Mouse (Mus musculus) T-helper 2 cell (primary cell): Measurements from ENCODE around the gene Hecw1.
"Not testable (repeated sequence)": the region's sequence is repeated elsewhere in the genome, so short reads cannot be mapped to it uniquely, and the experiment has no call there.

Experiments used
- in situ Hi-C: fragments of 300-600 bp; cut with MboI, MseI; formaldehyde crosslinking; loops from one replicate; pipeline ENCODE4 v1.15.1; 2025; ENCODE audit warnings: high pct_unique_total_duplicates

Gene Hecw1

DNA sequence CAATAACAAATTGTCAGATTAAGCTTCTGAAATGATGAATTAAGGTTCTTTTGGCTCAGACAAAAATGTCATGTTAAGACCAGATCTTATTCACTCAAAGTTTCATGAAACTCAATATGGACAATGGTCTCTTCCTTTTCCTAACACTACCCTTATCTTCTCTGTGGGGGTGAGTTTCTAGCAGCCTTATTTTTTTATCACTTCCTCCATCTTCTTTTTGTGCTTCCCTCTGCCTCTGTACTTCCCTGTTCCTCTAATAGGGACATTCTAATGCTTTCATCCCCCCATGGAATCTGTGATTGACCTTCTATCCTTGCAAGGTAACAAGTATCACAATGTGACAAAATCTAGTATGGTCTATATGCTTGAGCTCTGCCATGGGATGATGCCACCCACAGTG, 148.6 kb downstream of the Hecw1 start:
- in situ Hi-C loops = no loop called here

GRCm38 (mm10) chr13:14365546-14365945, 157.5 kb downstream of the Hecw1 start:
- in situ Hi-C loops = no loop called here

DNA sequence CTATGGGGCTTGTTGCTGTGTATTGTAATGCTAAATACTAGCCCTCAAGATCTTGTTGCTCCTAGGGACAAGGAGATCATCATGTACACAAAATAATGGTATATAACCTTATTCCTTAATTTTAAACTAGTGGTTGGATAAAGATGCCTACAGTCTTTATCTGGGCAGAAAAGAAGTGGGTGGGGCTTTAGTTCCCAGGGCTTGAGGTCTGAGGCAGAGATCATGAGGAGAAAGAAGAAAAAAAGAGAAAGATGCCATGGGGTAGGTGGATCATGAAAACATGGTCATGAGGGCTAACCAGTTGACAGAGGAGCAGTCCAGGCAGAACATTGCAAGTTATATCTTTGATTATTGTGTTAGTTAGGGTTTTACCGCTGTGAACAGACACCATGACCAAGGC, 195.8 kb downstream of the Hecw1 start:
- in situ Hi-C loops = no loop called here

DNA sequence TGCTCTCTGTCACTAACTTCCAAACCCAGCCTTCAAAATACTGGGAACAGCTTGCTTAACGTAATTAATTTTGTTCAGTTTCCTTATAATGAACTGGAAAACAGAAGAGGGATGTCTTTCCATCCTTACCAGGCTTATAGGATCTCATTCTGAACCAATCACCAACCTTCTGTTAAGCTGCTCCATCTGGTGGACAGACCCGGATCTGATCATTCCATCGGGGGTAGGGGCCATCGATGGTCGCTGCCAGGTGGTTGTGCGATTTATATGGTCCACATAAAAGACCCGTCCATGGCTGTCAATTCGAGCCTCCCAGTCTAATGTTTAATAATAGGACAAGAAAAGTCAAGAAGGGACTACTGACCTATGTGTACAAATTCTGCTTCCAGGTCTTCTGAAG, 216.4 kb downstream of the Hecw1 start:
- in situ Hi-C loops = no loop called here

- in situ Hi-C loops = no loop called here
Observed at GRCm38 (mm10) chr13:14304103-14304502, 218.9 kb downstream of the Hecw1 start.

DNA sequence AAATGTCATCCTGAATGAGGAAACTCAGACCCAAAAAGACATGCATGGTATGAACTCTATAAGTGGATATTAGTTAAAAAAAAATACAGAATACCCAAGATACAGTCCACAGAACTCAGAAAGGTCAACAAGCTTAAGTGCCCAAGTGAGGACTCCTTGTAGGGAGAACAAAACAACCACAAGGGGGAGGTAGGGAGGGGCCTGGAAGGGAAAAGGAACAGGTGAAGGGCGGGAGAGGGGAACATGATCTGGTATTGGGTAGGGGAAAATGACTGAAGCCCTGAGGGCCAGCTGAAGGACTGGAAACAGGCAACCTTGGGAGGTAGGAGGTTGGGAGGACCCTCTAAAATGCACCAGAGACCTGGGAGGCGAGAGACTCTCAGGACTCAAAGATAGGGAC, 220.1 kb downstream of the Hecw1 start:
- in situ Hi-C loops = no loop called here

GRCm38 (mm10) chr13:14290016-14290415, 233.0 kb downstream of the Hecw1 start:
- in situ Hi-C loops = no loop called here

DNA sequence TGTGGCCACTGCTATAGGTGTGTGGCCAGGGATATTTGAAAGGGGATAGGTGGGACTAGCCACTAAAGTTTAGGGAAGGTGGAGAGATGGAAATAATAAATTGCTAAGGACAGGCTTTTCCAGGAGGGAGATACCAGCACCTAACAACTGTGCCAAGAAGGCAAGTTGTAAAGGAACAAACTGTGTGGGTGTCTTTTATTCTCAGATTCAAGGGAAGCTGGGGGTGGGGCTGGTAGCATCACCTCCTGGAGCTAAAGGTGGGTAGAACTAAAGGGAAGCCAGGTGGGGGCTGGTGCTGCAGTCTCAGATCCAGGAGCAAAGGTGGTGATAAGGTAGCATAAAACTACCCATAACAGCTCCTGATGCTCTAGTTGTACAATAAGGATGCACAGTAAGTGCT, 251.6 kb downstream of the Hecw1 start:
- in situ Hi-C loops = no loop called here

- in situ Hi-C loops = not testable (repeated sequence)
Observed at GRCm38 (mm10) chr13:14260939-14261338, 262.1 kb downstream of the Hecw1 start.

DNA sequence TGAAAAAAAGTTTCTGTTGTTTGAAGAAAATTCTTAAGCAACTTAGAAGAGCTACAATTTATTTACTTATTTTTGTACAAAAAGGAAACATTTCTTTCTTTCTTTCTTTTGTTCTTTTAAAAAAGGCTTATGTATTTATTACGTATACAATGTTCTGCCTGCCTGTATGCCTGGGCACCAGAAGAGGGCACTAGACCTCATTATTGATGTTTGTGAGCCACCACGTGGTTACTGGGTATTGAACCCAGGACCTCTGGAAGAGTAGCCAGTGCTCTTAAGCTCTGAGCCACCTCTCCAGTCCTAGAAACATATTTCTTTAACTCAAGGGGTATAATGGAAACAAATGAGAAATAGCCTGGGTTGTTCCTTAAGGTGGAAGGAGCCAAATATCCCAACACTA, 277.1 kb downstream of the Hecw1 start:
- in situ Hi-C loops = no loop called here

- in situ Hi-C loops = no loop called here
Observed at GRCm38 (mm10) chr13:14179669-14180068, 343.4 kb downstream of the Hecw1 start.

DNA sequence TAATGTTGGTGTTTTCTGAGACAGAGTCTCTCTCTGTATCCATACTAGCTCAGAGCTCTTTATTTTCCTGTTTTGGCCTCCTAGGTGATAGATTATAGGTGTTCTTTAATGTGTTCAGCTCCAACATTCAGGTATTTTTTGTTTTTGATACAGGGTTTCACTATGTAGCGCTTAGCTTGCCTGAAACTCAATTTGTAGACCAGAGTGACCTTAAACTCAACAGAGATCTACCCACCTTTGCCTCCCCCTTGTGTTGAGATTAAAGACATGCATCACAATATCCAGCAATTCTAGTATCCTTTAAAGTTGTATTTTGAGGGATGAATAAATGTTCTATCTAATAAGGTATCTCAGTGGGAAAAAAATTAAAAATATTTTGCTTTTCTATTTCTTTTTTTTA, 345.0 kb downstream of the Hecw1 start:
- in situ Hi-C loops = no loop called here
